Mouse (Mus musculus): Measurements from ENCODE around the gene Coq9.

DNA sequence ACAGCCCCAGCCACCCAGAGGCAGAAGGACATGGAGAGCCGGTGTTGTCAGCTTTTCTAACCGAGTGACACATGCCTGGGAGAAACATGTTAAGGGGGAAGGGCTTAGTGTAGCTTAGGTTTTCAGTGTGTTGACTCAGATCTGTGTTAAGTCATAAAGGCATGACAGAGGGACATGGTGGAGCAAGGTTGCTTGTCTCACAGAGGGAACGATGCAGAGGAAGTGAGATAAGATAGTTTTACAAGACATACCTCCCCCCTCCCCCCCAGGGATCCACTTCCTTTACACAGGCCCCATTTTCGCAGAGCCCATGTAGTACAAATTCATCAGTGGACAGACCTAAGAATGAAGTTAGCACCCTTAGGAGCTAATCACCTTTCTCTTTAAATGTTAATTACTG lies 35.7 kb upstream of the Coq9 start:
- TF ChIP-seq GATA1 (IDR thresholded peaks at IDR 0.05; ENCODE audit: borderline replicate concordance, low read length) (no peak), CTCF (IDR thresholded peaks at IDR 0.05; ENCODE audit: low read depth, low read length) (no peak), POLR2AphosphoS5 (IDR thresholded peaks at IDR 0.05; ENCODE audit: insufficient replicate concordance, low read depth, low read length) (no peak), TAL1 (conservative IDR thresholded peaks at IDR 0.05; ENCODE audit: low read depth, low read length) (no peak), GATA2 (IDR thresholded peaks at IDR 0.05; ENCODE audit: borderline replicate concordance, low read depth, low read length) (no peak)

Measured in G1E (cell line).